Mouse (Mus musculus): ENCODE results near the gene Asb13.

DNA sequence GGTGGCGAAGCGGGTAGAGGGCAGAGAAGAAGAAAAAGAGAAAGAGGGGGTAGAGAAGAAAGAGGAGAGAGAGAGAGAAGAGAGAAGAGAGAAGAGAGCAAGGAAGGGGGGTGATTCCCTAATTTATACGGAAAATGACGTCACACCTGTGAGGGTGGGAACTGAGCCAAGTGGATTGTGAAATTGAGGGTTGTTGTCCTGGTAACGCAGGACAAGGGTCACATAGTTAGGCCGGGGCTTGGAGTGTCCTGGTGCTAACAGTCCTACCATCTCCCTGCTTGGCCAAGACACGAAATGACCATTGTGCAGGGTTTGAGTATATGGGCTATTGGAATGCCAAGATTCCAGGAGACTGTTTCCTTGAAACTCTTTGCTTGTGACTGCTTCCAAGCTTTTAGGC lies 12.7 kb downstream of the Asb13 start:
- no peak for TF ChIP-seq CTCF (IDR thresholded peaks at IDR 0.05; ENCODE audit: low read depth)
- TF ChIP-seq EP300 (IDR thresholded peaks at IDR 0.05; ENCODE audit: low read depth): no peak
